Mouse (Mus musculus) olfactory bulb, adult 2 months (tissue): ENCODE measurements around the gene Tcf7l2. TPM values are rescaled to one million over a fixed set of nuclear protein-coding genes. Genes with fewer than 3 reads are reported as not detected.

Experiments used
- H3K27ac ChIP-seq: fragments of 200-500 bp; 2 replicates; pipeline ENCODE4 v1.5.1; 2012; ENCODE audit warnings: low read depth, low read length; ENCODE audit not compliant: insufficient read depth
- H3K4me1 ChIP-seq: fragments of 200-500 bp; 2 replicates; pipeline ENCODE4 v1.6.1; 2012; ENCODE audit warnings: low read length; ENCODE audit not compliant: control insufficient read depth, insufficient read depth
- H3K4me3 ChIP-seq: fragments of 200-500 bp; 2 replicates; pipeline ENCODE4 v1.5.1; 2012; ENCODE audit warnings: mild to moderate bottlenecking, low read depth, low read length, moderate library complexity; ENCODE audit not compliant: insufficient read depth
- CTCF ChIP-seq: fragments of 200-500 bp; IDR thresholded peaks from 2 replicates; pipeline ENCODE4 v1.5.1; 2012; ENCODE audit warnings: low read depth, mild to moderate bottlenecking, low read length, moderate library complexity; ENCODE audit not compliant: insufficient read depth
- POLR2A ChIP-seq: fragments of 200-500 bp; IDR thresholded peaks from 2 replicates; pipeline ENCODE4 v1.6.1; 2012; ENCODE audit warnings: mild to moderate bottlenecking, low read depth, low read length, moderate library complexity; ENCODE audit not compliant: insufficient read depth
- WGBS: fragments of 180-500 bp; shearing (Covaris S2); methylation state at CpG from one replicate; pipeline ENCODE4 v1.1.7; 2018; 5-methylcytosine and 5-hydroxymethylcytosine counted together
- polyA plus RNA-seq: library from polyadenylated mRNA; stranded (reverse); fragments of >200 nt; gene quantifications from 2 replicates; pipeline ENCODE4 v1.2.4, GENCODE M21; 2012; ENCODE audit warnings: low replicate concordance; ENCODE audit not compliant: missing spikeins, insufficient read depth, insufficient read length

Gene Tcf7l2
- polyA plus RNA-seq, 1 experiment: not detected

DNA sequence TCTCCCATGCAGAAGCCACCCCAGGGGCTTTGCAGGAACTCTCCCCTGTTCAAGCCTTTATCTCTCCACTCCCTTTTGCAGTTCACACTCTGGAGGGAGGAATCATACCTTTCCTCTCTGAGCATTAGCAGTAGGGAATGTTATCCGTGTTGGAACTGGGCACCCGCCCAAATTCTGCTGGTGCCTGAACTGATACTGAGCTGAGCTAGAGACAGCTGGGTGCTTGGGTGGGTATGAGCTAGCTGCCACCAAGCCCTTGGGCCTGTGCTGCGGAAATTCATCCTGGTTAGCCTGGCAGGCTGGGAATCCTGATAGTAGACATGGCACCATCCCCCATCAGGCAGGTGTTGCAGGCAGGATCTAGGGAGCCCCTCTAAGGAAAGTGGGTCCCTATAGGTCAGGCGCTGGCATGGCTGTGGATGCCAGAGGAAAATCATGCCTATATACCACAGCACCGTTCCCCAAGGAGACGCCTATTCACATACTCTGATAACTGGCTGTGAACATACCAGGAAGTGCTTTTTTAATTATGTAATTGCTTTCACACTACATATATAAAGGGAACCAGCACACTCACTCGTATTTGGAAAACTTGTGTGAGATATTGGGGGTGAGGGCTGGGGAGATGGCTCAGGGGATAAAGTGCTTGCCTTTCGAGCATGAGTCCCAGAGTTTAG is 108.9 kb downstream of the Tcf7l2 start:
- TF ChIP-seq CTCF (no peak), POLR2A (no peak)
- Histone ChIP-seq H3K4me1 (peaks cover 12% of the 10 kb centered on the region), H3K27ac (no peak overlapping the region), H3K4me3 (no peak overlapping the region)
- 80% methylated on average over 8 of the region's 8 CpGs for WGBS

DNA sequence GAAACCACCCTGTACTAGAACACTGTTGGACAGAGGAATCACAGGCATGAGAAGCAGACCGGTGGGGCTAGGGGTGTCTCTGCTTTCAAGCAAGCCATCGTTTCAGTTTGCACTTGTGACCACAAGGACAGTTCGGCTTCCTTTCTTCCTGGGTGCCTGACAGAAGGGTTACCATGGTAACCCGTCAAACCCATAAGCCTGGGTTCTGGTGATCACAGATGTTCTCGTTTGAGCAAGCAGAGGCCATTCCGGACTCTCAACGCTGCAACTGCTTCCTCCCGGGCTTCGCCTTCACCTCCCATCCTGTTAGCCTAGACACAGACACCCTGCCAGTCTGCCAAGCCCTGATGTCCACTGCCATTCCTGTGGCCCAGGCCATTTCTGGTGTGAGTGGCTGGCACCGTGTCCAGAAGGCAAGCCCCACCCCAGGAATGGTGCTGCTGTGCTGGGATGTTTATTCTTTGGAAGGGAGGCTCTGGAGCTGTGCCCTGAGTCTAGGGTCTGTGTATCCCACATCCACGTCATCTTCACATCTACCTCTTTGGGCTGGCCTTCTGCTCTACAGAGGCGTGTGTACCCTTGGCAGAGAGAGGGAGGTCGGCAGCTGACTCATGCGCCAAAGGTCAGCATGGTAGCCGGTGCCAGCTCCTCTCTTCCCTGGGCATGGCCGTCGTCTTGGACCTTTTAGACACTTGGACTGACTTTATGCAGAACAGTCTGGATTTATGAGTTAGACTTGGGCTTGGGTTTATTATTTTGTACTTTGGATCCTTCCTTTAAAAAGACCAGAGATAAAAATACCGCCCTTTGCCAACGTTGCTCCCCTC is 110.1 kb downstream of the Tcf7l2 start:
- peaks cover 12% of the 10 kb centered on the region for H3K4me1 ChIP-seq
- 69% methylated on average over 19 of the region's 19 CpGs for WGBS
- no peak for TF ChIP-seq CTCF
- no peak for TF ChIP-seq POLR2A
- no peak overlapping the region for H3K4me3 ChIP-seq
- no peak overlapping the region for H3K27ac ChIP-seq

DNA sequence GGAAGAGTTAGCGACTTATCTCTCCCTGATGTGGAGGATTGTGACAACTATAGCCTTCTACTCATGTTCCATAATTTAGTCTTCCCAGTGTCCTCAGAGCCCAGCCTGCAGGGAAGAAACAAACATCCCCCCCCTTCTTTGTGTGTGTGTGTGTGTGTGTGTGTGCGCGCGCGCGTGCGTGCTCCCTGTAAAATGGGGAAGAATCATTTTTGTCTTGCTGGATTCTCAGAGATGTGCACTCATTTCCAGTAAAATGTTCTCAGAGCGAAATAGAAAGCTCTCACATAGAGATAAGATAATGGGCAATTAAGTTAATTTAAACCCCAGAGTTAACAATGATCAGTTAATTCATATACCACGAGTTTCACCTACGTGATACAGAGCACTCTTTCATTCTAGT is 112.8 kb downstream of the Tcf7l2 start:
- TF ChIP-seq POLR2A (no peak), CTCF (no peak)
- Histone ChIP-seq H3K27ac (no peak overlapping the region), H3K4me3 (no peak overlapping the region), H3K4me1 (peaks cover 12% of the 10 kb centered on the region)
- WGBS: 69% methylated on average over 10 of the region's 10 CpGs

DNA sequence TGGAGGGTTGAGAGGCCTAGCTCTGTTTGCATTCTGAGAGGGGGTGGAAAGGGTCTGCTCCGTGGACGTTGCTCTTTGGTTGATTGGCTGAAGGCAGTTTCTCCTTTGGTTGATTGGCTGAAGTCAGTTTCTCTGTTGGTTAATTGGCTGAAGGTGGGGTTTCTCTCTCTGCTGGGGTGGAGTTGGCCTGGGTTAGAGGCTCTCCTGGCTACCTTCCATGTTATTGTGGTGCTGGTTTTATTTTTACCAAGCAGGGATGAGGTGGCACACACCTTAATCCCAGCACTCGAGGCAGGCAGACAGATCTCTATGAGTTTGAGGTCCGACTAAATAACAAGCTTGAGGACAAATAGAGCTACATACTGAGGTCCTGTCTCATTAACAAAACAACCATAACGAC is 114.0 kb downstream of the Tcf7l2 start:
- H3K27ac ChIP-seq: no peak overlapping the region
- no peak overlapping the region for H3K4me3 ChIP-seq
- WGBS: 80% methylated on average over 5 of the region's 5 CpGs
- H3K4me1 ChIP-seq: peaks cover 9% of the 10 kb centered on the region
- TF ChIP-seq POLR2A: no peak
- no peak for TF ChIP-seq CTCF

DNA sequence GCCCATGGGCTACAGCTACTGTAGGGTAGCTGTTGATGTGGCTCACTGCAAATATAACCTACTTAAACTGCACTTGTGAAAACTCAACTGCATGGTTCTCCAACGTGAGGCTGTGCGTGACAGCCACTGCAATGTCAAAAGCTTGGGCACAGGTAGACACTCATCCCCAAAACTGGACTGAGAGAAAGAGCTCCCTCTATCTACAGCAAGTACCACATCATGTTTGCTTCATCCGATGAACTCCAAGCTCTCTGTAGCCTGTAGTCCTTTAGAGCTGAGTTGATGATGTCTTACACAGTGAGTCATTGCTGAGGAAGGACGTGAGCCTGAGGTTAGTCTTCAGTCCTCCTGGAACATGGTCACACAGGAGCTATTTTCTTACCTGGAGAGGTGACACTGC is 115.7 kb downstream of the Tcf7l2 start:
- Histone ChIP-seq H3K27ac (no peak overlapping the region), H3K4me1 (peaks cover 2% of the 10 kb centered on the region; the same call in 1 of the 2 replicates), H3K4me3 (no peak overlapping the region)
- 90% methylated on average over 4 of the region's 4 CpGs for WGBS
- TF ChIP-seq POLR2A (no peak), CTCF (no peak)

DNA sequence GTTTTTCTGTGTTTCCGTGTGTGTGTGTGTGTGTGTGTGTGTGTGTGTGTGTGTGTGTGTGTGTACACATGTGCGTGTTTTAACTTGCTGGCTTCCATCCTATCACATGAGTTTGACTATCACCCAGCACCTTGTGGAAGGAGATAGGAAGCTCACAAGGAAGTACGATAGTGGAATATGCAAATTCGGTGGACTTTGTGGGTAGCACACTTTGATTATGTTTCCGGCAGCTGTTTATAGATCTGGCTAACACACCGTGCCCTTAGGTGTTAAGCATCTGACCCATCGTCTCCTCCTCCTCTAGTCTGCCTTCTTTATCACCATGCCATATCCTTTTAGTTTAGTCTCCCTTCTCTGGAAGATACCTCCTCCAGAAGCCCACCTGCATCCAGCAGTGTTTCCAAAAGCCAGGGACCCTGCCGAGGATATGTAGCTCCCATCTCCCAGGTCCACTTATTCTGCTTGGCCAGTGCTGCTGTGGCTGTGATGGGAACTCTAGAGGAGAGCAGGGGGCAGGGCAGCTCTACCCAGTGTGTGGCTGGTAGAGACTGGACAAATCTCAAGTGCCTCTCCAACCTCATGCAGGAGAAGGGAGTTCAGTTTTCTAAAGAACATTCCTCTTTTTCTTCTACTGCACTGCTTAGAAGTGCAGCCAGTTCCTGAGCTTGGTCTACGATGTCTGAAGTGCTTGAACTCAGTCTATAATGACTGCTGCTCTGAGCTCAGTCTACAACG is 118.6 kb downstream of the Tcf7l2 start:
- H3K27ac ChIP-seq: no peak overlapping the region
- WGBS: 88% methylated on average over 10 of the region's 10 CpGs
- no peaks in the 10 kb centered on the region for H3K4me1 ChIP-seq
- TF ChIP-seq POLR2A (no peak), CTCF (no peak)
- H3K4me3 ChIP-seq: no peak overlapping the region

DNA sequence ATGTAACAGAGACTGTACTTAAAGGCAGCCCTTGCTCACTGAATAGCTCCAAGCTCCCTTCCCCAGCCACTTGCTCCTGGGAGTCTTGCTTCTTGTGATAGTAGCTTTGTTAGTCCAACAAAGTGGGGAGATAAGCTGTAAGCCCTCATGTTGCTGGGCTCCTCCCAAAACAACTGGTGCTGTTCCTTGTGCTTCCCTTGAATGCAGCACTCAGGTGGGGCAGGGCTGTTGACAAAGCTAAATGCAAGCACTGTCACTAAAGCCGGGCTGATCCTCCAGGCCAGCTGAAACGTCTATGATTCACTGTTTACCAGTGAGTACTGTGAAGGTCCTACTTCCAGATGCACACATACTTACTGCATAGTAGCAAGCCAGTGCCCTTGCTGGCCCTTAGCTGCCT is 120.1 kb downstream of the Tcf7l2 start:
- H3K27ac ChIP-seq: no peak overlapping the region
- WGBS: 85% methylated on average over 2 of the region's 2 CpGs

DNA sequence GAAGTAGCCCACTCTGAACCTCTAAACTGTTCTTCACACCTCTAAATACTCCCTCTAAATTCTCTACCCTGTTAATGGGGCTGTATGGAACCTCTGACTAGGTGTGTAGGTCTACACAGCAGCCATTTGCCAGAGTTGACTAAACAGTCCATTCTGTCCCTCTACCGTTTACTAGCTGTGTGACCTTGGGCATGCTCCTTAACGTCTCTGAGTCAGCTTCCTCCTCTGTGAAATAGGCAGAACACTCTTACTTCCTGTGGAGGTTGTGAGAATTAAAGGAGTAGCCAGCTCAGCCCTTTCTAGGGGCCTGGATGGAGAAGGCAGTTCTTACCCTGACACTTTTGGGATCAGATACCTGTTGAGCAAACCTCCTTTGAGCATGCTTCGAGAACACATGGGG is 120.9 kb downstream of the Tcf7l2 start:
- 89% methylated on average over 3 of the region's 3 CpGs for WGBS
- Histone ChIP-seq H3K4me3 (no peak overlapping the region), H3K4me1 (no peaks in the 10 kb centered on the region), H3K27ac (no peak overlapping the region)
- TF ChIP-seq POLR2A: no peak
- no peak for TF ChIP-seq CTCF

More for the DNA sequence above, 120.1 kb downstream of the Tcf7l2 start:
- Histone ChIP-seq H3K4me3 (no peak overlapping the region), H3K4me1 (no peaks in the 10 kb centered on the region)
- no peak for TF ChIP-seq POLR2A
- no peak for TF ChIP-seq CTCF

DNA sequence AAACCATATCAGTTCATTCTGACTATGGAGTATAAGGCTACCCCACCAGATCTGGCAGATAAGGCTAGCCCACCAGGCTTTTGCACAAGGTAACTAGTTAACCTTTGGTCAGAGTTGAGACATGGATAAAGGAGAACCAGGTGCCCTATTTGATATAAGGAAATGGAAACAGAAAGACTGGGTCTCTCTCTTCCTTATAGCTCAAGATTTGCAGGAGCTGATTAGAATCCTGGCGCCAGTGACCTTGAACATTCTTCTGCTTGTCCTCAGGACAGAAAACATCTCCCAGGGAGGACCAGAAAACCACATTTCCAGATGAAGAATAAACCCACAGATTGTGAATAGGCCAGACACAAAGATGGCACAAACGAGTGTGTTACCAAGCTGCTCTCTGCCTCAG is 123.4 kb downstream of the Tcf7l2 start:
- 97% methylated on average over 2 of the region's 2 CpGs for WGBS
- H3K27ac ChIP-seq: no peak overlapping the region
- H3K4me3 ChIP-seq: no peak overlapping the region
- no peaks in the 10 kb centered on the region for H3K4me1 ChIP-seq
- TF ChIP-seq POLR2A (no peak), CTCF (no peak)
